Mouse (Mus musculus) erythroblast, embryonic 14.5 days (primary cell): ENCODE data around the gene Zranb2.

Source experiments
- GATA1 ChIP-seq: IDR thresholded peaks from 2 replicates; pipeline ENCODE4 v1.6.1; 2012; ENCODE audit warnings: low read length, inconsistent platforms, mixed read lengths
- TAL1 ChIP-seq: IDR thresholded peaks from 3 replicates; pipeline ENCODE4 v1.6.1; 2012; ENCODE audit warnings: low read length, inconsistent platforms, mixed read lengths

DNA sequence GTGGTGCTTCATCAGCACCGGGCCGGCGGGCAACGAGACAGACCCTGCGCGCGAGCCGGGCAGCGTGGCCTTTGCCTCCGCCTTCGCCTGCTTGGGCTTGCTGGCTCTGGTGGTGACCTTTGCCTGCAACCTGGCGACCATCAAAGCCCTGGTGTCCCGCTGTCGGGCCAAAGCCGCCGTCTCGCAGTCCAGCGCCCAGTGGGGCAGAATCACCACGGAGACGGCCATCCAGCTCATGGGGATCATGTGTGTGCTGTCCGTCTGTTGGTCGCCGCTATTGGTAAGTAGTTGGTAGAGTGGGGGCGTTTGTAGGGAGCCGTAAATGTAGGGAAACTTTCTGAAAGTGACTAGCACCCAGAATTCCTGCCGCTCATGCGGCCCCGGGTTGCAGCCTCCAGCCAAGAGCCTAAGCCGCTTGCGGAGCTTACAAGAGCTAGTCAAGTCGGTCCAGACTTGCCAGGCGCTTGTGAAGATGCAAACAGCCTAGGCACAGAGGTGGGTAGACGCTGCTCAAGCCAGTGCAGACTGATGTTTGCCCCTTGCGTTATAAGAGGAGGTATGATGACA is 33.7 kb downstream of the Zranb2 start:
- TF ChIP-seq TAL1 = no peak
- no peak for TF ChIP-seq GATA1
